Mouse (Mus musculus) MEL (cell line): ENCODE measurements around the gene Olfr692.

Experiments
- BHLHE40 ChIP-seq: IDR thresholded peaks from 2 replicates; pipeline ENCODE4 v1.6.1; 2012; ENCODE audit warnings: low read depth, mild to moderate bottlenecking, inconsistent platforms, low read length, improper control_type of control experiment, borderline replicate concordance
- CTCF ChIP-seq, 3 experiments: IDR thresholded peaks in 2 of 3; conservative IDR thresholded peaks in 1 of 3; 2 replicates each; pipeline ENCODE4 v1.5.1; 2011 to 2012; ENCODE audit warnings: low read length in 3 of 3, low read depth in 2 of 3, mild to moderate bottlenecking in 2 of 3, improper control_type of control experiment in 1 of 3, inconsistent platforms in 1 of 3, mixed read lengths in 1 of 3, moderate library complexity in 1 of 3; ENCODE audit not compliant: control insufficient read depth in 1 of 3, insufficient read depth in 1 of 3, poor library complexity in 1 of 3, severe bottlenecking in 1 of 3
- EP300 ChIP-seq, 2 experiments: IDR thresholded peaks; 2 replicates each; pipeline ENCODE4 v1.6.1; 2011; ENCODE audit warnings: improper control_type of control experiment in 2 of 2, low read length in 2 of 2, low read depth in 1 of 2, mild to moderate bottlenecking in 1 of 2
- MAZ ChIP-seq: IDR thresholded peaks from 2 replicates; pipeline ENCODE4 v1.6.1; 2012; ENCODE audit warnings: low read depth, mild to moderate bottlenecking, inconsistent platforms, low read length, improper control_type of control experiment
- POLR2A ChIP-seq, 2 experiments: IDR thresholded peaks; 2 replicates each; pipeline ENCODE4 v1.6.1; 2011 to 2012; ENCODE audit warnings: low read length in 2 of 2, mild to moderate bottlenecking in 2 of 2, control low read depth in 1 of 2, improper control_type of control experiment in 1 of 2, low read depth in 1 of 2, moderate library complexity in 1 of 2; ENCODE audit not compliant: control insufficient read depth in 1 of 2, insufficient read depth in 1 of 2, poor library complexity in 1 of 2
- POLR2AphosphoS2 ChIP-seq: IDR thresholded peaks from 2 replicates; pipeline ENCODE4 v1.6.1; 2011; ENCODE audit warnings: low read length, improper control_type of control experiment
- TBP ChIP-seq: IDR thresholded peaks from 2 replicates; pipeline ENCODE4 v1.8.0; 2011; ENCODE audit warnings: low read depth, low read length, improper control_type of control experiment
- ZC3H11A ChIP-seq: IDR thresholded peaks from 2 replicates; pipeline ENCODE4 v1.6.1; 2012; ENCODE audit warnings: low read depth, mild to moderate bottlenecking, inconsistent platforms, low read length, improper control_type of control experiment

- TF ChIP-seq POLR2A (IDR thresholded peaks at IDR 0.05; ENCODE audit: control insufficient read depth in 1 of 2, insufficient read depth in 1 of 2, low read depth in 1 of 2, low read length in 2 of 2, poor library complexity in 1 of 2) (no peak), CTCF (IDR thresholded peaks at IDR 0.05 in 2 of 3, conservative IDR thresholded peaks at IDR 0.05 in 1 of 3; ENCODE audit: control insufficient read depth in 1 of 3, insufficient read depth in 1 of 3, low read depth in 2 of 3, low read length in 3 of 3, poor library complexity in 1 of 3, severe bottlenecking in 1 of 3) (no peak), ZC3H11A (no peak), POLR2AphosphoS2 (no peak), EP300 (IDR thresholded peaks at IDR 0.05; ENCODE audit: low read depth in 1 of 2, low read length in 2 of 2) (0 out of 4 replicates have a peak, but pooled peaks of 1 of the 2 experiments have one; percentile 9), TBP (no peak), MAZ (no peak), BHLHE40 (no peak)
Measured at GRCm38 (mm10) chr7:105372912-105373311, 4.9 kb downstream of the Olfr692 start.
